Mouse (Mus musculus) heart, embryonic 11.5 days (tissue): ENCODE data around the gene Xrcc5. TPM values are rescaled to one million over a fixed set of nuclear protein-coding genes. Genes with fewer than 3 reads are reported as not detected.

Experiments
- polyA plus RNA-seq: library from polyadenylated mRNA; unstranded; fragments of >200 nt; fragmentation: Nextera tagmentation; extraction: Ambion mirVana; gene quantifications from 2 replicates; pipeline ENCODE4 v1.2.1, GENCODE M21; 2014

Xrcc5 gene
- polyA plus RNA-seq, 1 experiment from 2014 or later: 23.7 TPM

Other genes with a start within 250 kb of the Xrcc5 start
- 4.8 and 4.9 TPM in 2 replicates for gene Mreg, start 95.1 kb upstream of the Xrcc5 start, polyA plus RNA-seq
- 20.2 and 20.9 TPM in 2 replicates for gene Pecr, start 23.1 kb upstream of the Xrcc5 start, polyA plus RNA-seq
- gene Tmem169, start 23.1 kb upstream of the Xrcc5 start, polyA plus RNA-seq: 0.41 and 0.74 TPM in 2 replicates
- not detected in 2 replicates for gene March4, start 229.5 kb downstream of the Xrcc5 start, polyA plus RNA-seq